Mouse (Mus musculus) limb, embryonic 15.5 days (tissue): ENCODE results near the gene Arfip1. TPM values are rescaled to one million over a fixed set of nuclear protein-coding genes. Genes with fewer than 3 reads are reported as not detected.

ENCODE experiments used
- ATAC-seq: fragments of 200-750 bp; cut with Nextera tagmentation; 2 replicates; pipeline ENCODE4 v1.8.0; 2017; ENCODE audit warnings: low read depth, moderate TSS enrichment; ENCODE audit not compliant: insufficient number of reproducible peaks, low FRiP score, low TSS enrichment
- H3K27ac ChIP-seq: fragments of 300-500 bp; sonication (generic); 2 replicates; pipeline ENCODE4 v1.5.1; 2015; ENCODE audit warnings: moderate library complexity, mild to moderate bottlenecking, inconsistent platforms
- H3K27me3 ChIP-seq: fragments of 300-500 bp; sonication (generic); 2 replicates; pipeline ENCODE4 v1.6.1; 2015; ENCODE audit warnings: inconsistent platforms
- H3K36me3 ChIP-seq: fragments of 300-500 bp; sonication (generic); 2 replicates; pipeline ENCODE4 v1.6.1; 2015; ENCODE audit warnings: inconsistent platforms
- H3K4me1 ChIP-seq: fragments of 300-500 bp; sonication (generic); 2 replicates; pipeline ENCODE4 v1.6.1; 2015; ENCODE audit warnings: inconsistent platforms
- H3K4me2 ChIP-seq: fragments of 300-500 bp; sonication (generic); 2 replicates; pipeline ENCODE4 v1.6.1; 2015; ENCODE audit warnings: mild to moderate bottlenecking, inconsistent platforms
- H3K4me3 ChIP-seq: fragments of 300-500 bp; sonication (generic); 2 replicates; pipeline ENCODE4 v1.5.1; 2015; ENCODE audit warnings: mild to moderate bottlenecking, inconsistent platforms
- H3K9ac ChIP-seq: fragments of 300-500 bp; sonication (generic); 2 replicates; pipeline ENCODE4 v1.6.1; 2015; ENCODE audit warnings: inconsistent platforms
- H3K9me3 ChIP-seq: fragments of 300-500 bp; sonication (generic); 2 replicates; pipeline ENCODE4 v1.6.1; 2016; ENCODE audit warnings: inconsistent platforms
- WGBS: fragments of 180-500 bp; shearing (Covaris S2); methylation state at CpG from one replicate; pipeline ENCODE4 v1.1.7; 2015; 5-methylcytosine and 5-hydroxymethylcytosine counted together
- polyA plus RNA-seq: library from polyadenylated mRNA; unstranded; fragments of >200 nt; fragmentation: Nextera tagmentation; extraction: Ambion mirVana; gene quantifications from 2 replicates; pipeline ENCODE4 v1.2.1, GENCODE M21; 2015

Gene Arfip1
- polyA plus RNA-seq, 1 experiment from 2014 or later = 54.5 TPM

GRCm38 (mm10) chr3:84524952-84525351 lies 57.5 kb downstream of the Arfip1 start:
- no peak overlapping the region for H3K4me3 ChIP-seq
- WGBS = 82% methylated on average over 1 of the region's 1 CpGs
- no peaks in the 10 kb centered on the region for H3K9me3 ChIP-seq
- no peaks in the 10 kb centered on the region for H3K27me3 ChIP-seq
- ATAC-seq = no peak
- no peak overlapping the region for H3K4me2 ChIP-seq
- no peaks in the 10 kb centered on the region for H3K4me1 ChIP-seq
- peaks cover 13% of the 10 kb centered on the region; the same call in 1 of the 2 replicates for H3K36me3 ChIP-seq
- no peak overlapping the region for H3K27ac ChIP-seq
- H3K9ac ChIP-seq = no peak overlapping the region

GRCm38 (mm10) chr3:84516163-84516562 lies 66.3 kb downstream of the Arfip1 start:
- Histone ChIP-seq H3K27ac (no peak overlapping the region), H3K36me3 (peaks cover 12% of the 10 kb centered on the region; the same call in 1 of the 2 replicates), H3K4me2 (no peak overlapping the region), H3K4me3 (no peak overlapping the region), H3K9ac (no peak overlapping the region), H3K27me3 (no peaks in the 10 kb centered on the region), H3K4me1 (no peaks in the 10 kb centered on the region), H3K9me3 (no peaks in the 10 kb centered on the region)
- no peak for ATAC-seq
- 86% methylated on average over 3 of the region's 3 CpGs for WGBS

- ATAC-seq = no peak
- Histone ChIP-seq H3K4me3 (no peak overlapping the region), H3K27ac (no peak overlapping the region), H3K4me2 (no peak overlapping the region), H3K9me3 (no peaks in the 10 kb centered on the region), H3K27me3 (no peaks in the 10 kb centered on the region), H3K36me3 (peaks cover 16% of the 10 kb centered on the region; the same call in 1 of the 2 replicates), H3K9ac (no peak overlapping the region), H3K4me1 (no peaks in the 10 kb centered on the region)
- WGBS = 50% methylated on average over 6 of the region's 6 CpGs
Observed at GRCm38 (mm10) chr3:84512774-84513515, 69.5 kb downstream of the Arfip1 start.

GRCm38 (mm10) chr3:84505193-84505592 lies 77.2 kb downstream of the Arfip1 start:
- 85% methylated on average over 4 of the region's 4 CpGs for WGBS
- H3K9ac ChIP-seq = no peak overlapping the region

GRCm38 (mm10) chr3:84504291-84504690 lies 78.1 kb downstream of the Arfip1 start:
- Histone ChIP-seq H3K27me3 (no peaks in the 10 kb centered on the region), H3K9me3 (no peaks in the 10 kb centered on the region), H3K4me3 (no peak overlapping the region), H3K4me2 (no peak overlapping the region), H3K4me1 (peaks cover 3% of the 10 kb centered on the region; the same call in 1 of the 2 replicates), H3K27ac (no peak overlapping the region), H3K36me3 (0 out of 2 replicates have a peak, but pooled peaks cover 4% of the 10 kb centered on the region), H3K9ac (no peak overlapping the region)
- ATAC-seq = no peak
- 85% methylated on average over 8 of the region's 8 CpGs for WGBS

More at GRCm38 (mm10) chr3:84505193-84505592, 77.2 kb downstream of the Arfip1 start:
- H3K9me3 ChIP-seq = no peaks in the 10 kb centered on the region
- ATAC-seq = no peak
- H3K4me3 ChIP-seq = no peak overlapping the region
- no peak overlapping the region for H3K27ac ChIP-seq
- 0 out of 2 replicates have a peak, but pooled peaks cover 4% of the 10 kb centered on the region for H3K36me3 ChIP-seq
- H3K4me1 ChIP-seq = peaks cover 3% of the 10 kb centered on the region; the same call in 1 of the 2 replicates
- H3K4me2 ChIP-seq = no peak overlapping the region
- H3K27me3 ChIP-seq = no peaks in the 10 kb centered on the region

- no peak overlapping the region for H3K27ac ChIP-seq
- H3K9me3 ChIP-seq = no peaks in the 10 kb centered on the region
- H3K27me3 ChIP-seq = no peaks in the 10 kb centered on the region
- no peak overlapping the region for H3K4me2 ChIP-seq
- peaks cover 3% of the 10 kb centered on the region; the same call in 1 of the 2 replicates for H3K4me1 ChIP-seq
- H3K4me3 ChIP-seq = no peak overlapping the region
- ATAC-seq = no peak
- H3K9ac ChIP-seq = no peak overlapping the region
- no peaks in the 10 kb centered on the region for H3K36me3 ChIP-seq
- WGBS = 75% methylated on average over 2 of the region's 2 CpGs
Observed at GRCm38 (mm10) chr3:84502101-84502500, 80.3 kb downstream of the Arfip1 start.

- Histone ChIP-seq H3K27ac (no peak overlapping the region), H3K36me3 (no peaks in the 10 kb centered on the region), H3K9ac (no peak overlapping the region), H3K9me3 (no peaks in the 10 kb centered on the region), H3K4me3 (no peak overlapping the region), H3K4me1 (peaks cover 3% of the 10 kb centered on the region; the same call in 1 of the 2 replicates), H3K27me3 (no peaks in the 10 kb centered on the region), H3K4me2 (no peak overlapping the region)
- 80% methylated on average over 10 of the region's 10 CpGs for WGBS
- no peak for ATAC-seq
Observed at GRCm38 (mm10) chr3:84500491-84500890, 81.9 kb downstream of the Arfip1 start.

- no peak overlapping the region for H3K4me3 ChIP-seq
- H3K36me3 ChIP-seq = peaks cover 9% of the 10 kb centered on the region
- ATAC-seq = no peak
- peaks cover 3% of the 10 kb centered on the region; the same call in 1 of the 2 replicates for H3K4me1 ChIP-seq
- H3K27ac ChIP-seq = no peak overlapping the region
- H3K9ac ChIP-seq = no peak overlapping the region
- no peaks in the 10 kb centered on the region for H3K9me3 ChIP-seq
- no peak overlapping the region for H3K4me2 ChIP-seq
- 82% methylated on average over 11 of the region's 11 CpGs for WGBS
- no peaks in the 10 kb centered on the region for H3K27me3 ChIP-seq
Observed at GRCm38 (mm10) chr3:84497718-84498117, 84.7 kb downstream of the Arfip1 start.

- peaks cover 11% of the 10 kb centered on the region for H3K36me3 ChIP-seq
- no peak for ATAC-seq
- H3K27me3 ChIP-seq = no peaks in the 10 kb centered on the region
- 88% methylated on average over 8 of the region's 8 CpGs for WGBS
- no peaks in the 10 kb centered on the region for H3K4me1 ChIP-seq
- no peak overlapping the region for H3K27ac ChIP-seq
- H3K4me2 ChIP-seq = no peak overlapping the region
- no peak overlapping the region for H3K9ac ChIP-seq
- no peaks in the 10 kb centered on the region for H3K9me3 ChIP-seq
- no peak overlapping the region for H3K4me3 ChIP-seq
Observed at GRCm38 (mm10) chr3:84492657-84493056, 89.8 kb downstream of the Arfip1 start.

GRCm38 (mm10) chr3:84492148-84492547 lies 90.3 kb downstream of the Arfip1 start:
- Histone ChIP-seq H3K4me2 (no peak overlapping the region), H3K9me3 (no peaks in the 10 kb centered on the region), H3K9ac (no peak overlapping the region), H3K27ac (no peak overlapping the region), H3K4me1 (no peaks in the 10 kb centered on the region), H3K27me3 (no peaks in the 10 kb centered on the region), H3K4me3 (no peak overlapping the region), H3K36me3 (peaks cover 11% of the 10 kb centered on the region)
- no peak for ATAC-seq
- WGBS = 69% methylated on average over 4 of the region's 4 CpGs

GRCm38 (mm10) chr3:84488716-84489115 lies 93.7 kb downstream of the Arfip1 start:
- 70% methylated on average over 6 of the region's 6 CpGs for WGBS
- Histone ChIP-seq H3K27me3 (no peaks in the 10 kb centered on the region), H3K4me3 (no peak overlapping the region), H3K27ac (no peak overlapping the region), H3K9ac (no peak overlapping the region), H3K4me1 (no peaks in the 10 kb centered on the region), H3K4me2 (no peak overlapping the region), H3K36me3 (peaks cover 11% of the 10 kb centered on the region), H3K9me3 (no peaks in the 10 kb centered on the region)
- no peak for ATAC-seq

GRCm38 (mm10) chr3:84484891-84485290 lies 97.5 kb downstream of the Arfip1 start:
- 62% methylated on average over 3 of the region's 3 CpGs for WGBS
- Histone ChIP-seq H3K9me3 (no peaks in the 10 kb centered on the region), H3K4me3 (no peak overlapping the region), H3K4me1 (peaks cover 15% of the 10 kb centered on the region), H3K4me2 (no peak overlapping the region), H3K27me3 (peaks cover 12% of the 10 kb centered on the region; the same call in 1 of the 2 replicates), H3K27ac (no peak overlapping the region), H3K9ac (no peak overlapping the region), H3K36me3 (no peaks in the 10 kb centered on the region)
- no peak for ATAC-seq
